Mouse (Mus musculus) brain, embryonic 14.5 days (tissue): ENCODE results near the gene Kcnj6.
A peak's percentile ranks its signal among the peaks of the same experiment; 100 is the strongest.

ENCODE experiments used
- CTCF ChIP-seq: fragments of 200-500 bp; IDR thresholded peaks from 2 replicates; pipeline ENCODE4 v1.5.1; 2012; ENCODE audit warnings: inconsistent platforms, mild to moderate bottlenecking, moderate library complexity, borderline replicate concordance; ENCODE audit not compliant: insufficient read depth, insufficient read length; ENCODE audit errors: extremely low read depth
- POLR2A ChIP-seq: fragments of 200-500 bp; IDR thresholded peaks from 2 replicates; pipeline ENCODE4 v1.6.1; 2012; ENCODE audit warnings: mild to moderate bottlenecking, inconsistent platforms, borderline replicate concordance; ENCODE audit not compliant: poor library complexity, insufficient read depth, insufficient read length, severe bottlenecking; ENCODE audit errors: extremely low read depth

- peak; percentile 95 for TF ChIP-seq CTCF
- TF ChIP-seq POLR2A = no peak
Observed at GRCm38 (mm10) chr16:94713480-94714094, 283.9 kb downstream of the Kcnj6 start.
